Mouse (Mus musculus) MEL (cell line): ENCODE data around the gene Abcb1b. TPM values are rescaled to one million over a fixed set of nuclear protein-coding genes. Genes with fewer than 3 reads are reported as not detected.

Experiments
- DNase-seq: peaks from one replicate; pipeline ENCODE4 v3.0.0; 2011; ENCODE audit warnings: low read depth, low spot score
- H3K27ac ChIP-seq: 2 replicates; pipeline ENCODE4 v1.5.1; 2012; ENCODE audit warnings: low read depth, mild to moderate bottlenecking, control low read depth, low read length, moderate library complexity; ENCODE audit not compliant: control insufficient read depth
- H3K27me3 ChIP-seq, 2 experiments: fragments of 150-350 bp in 1 of 2; sonication (generic) in 1 of 2; 2 replicates each; pipeline ENCODE4 v1.6.1; 2012; ENCODE audit warnings: low read length in 2 of 2, mild to moderate bottlenecking in 2 of 2, improper control_type of control experiment in 1 of 2, moderate library complexity in 1 of 2; ENCODE audit not compliant: insufficient read depth in 2 of 2, control insufficient read depth in 1 of 2
- H3K36me3 ChIP-seq, 2 experiments: 2 replicates each; pipeline ENCODE4 v1.6.1; 2012 to 2014; ENCODE audit warnings: low read length in 2 of 2, improper control_type of control experiment in 1 of 2, inconsistent platforms in 1 of 2, mild to moderate bottlenecking in 1 of 2; ENCODE audit not compliant: insufficient read depth in 2 of 2, control insufficient read depth in 1 of 2
- H3K4me1 ChIP-seq, 2 experiments: fragments of 150-350 bp in 1 of 2; sonication (generic) in 1 of 2; 2 replicates each; pipeline ENCODE4 v1.6.1; 2012; ENCODE audit warnings: low read length in 2 of 2, improper control_type of control experiment in 1 of 2, mild to moderate bottlenecking in 1 of 2; ENCODE audit not compliant: insufficient read depth in 2 of 2, control insufficient read depth in 1 of 2
- H3K4me3 ChIP-seq, 2 experiments: fragments of 150-350 bp in 1 of 2; sonication (generic) in 1 of 2; 2 replicates each; pipeline ENCODE4 v1.5.1; 2012; ENCODE audit warnings: low read depth in 2 of 2, low read length in 2 of 2, mild to moderate bottlenecking in 2 of 2, moderate library complexity in 2 of 2, control low read depth in 1 of 2, improper control_type of control experiment in 1 of 2; ENCODE audit not compliant: control insufficient read depth in 1 of 2, insufficient read depth in 1 of 2
- H3K79me2 ChIP-seq: 2 replicates; pipeline ENCODE4 v1.6.1; 2012; ENCODE audit warnings: mild to moderate bottlenecking, low read length, moderate library complexity; ENCODE audit not compliant: control insufficient read depth, poor library complexity, insufficient read depth
- H3K9ac ChIP-seq: 2 replicates; pipeline ENCODE4 v1.6.1; 2012; ENCODE audit warnings: low read depth, mild to moderate bottlenecking, control low read depth, low read length, moderate library complexity; ENCODE audit not compliant: control insufficient read depth, poor library complexity, severe bottlenecking
- H3K9me3 ChIP-seq: fragments of 150-350 bp; sonication (generic); replicated peaks from 2 replicates; pipeline ENCODE4 v1.6.1; 2012; ENCODE audit warnings: mild to moderate bottlenecking, low read length, improper control_type of control experiment, moderate library complexity; ENCODE audit not compliant: insufficient read depth
- E2F4 ChIP-seq: IDR thresholded peaks from 2 replicates; pipeline ENCODE4 v1.6.1; 2011; ENCODE audit warnings: low read depth, low read length, improper control_type of control experiment, borderline replicate concordance
- EP300 ChIP-seq, 2 experiments: IDR thresholded peaks; 2 replicates each; pipeline ENCODE4 v1.6.1; 2011; ENCODE audit warnings: improper control_type of control experiment in 2 of 2, low read length in 2 of 2, low read depth in 1 of 2, mild to moderate bottlenecking in 1 of 2
- ETS1 ChIP-seq: IDR thresholded peaks from 2 replicates; pipeline ENCODE4 v1.6.1; 2012; ENCODE audit warnings: low read depth, mild to moderate bottlenecking, inconsistent platforms, low read length, improper control_type of control experiment, moderate library complexity
- GATA1 ChIP-seq: IDR thresholded peaks from 2 replicates; pipeline ENCODE4 v1.6.1; 2011; ENCODE audit warnings: low read depth, low read length, improper control_type of control experiment
- JUND ChIP-seq: IDR thresholded peaks from 2 replicates; pipeline ENCODE4 v1.6.1; 2011; ENCODE audit warnings: low read depth, mild to moderate bottlenecking, improper control_type of control experiment, low read length
- KAT2A ChIP-seq: conservative IDR thresholded peaks from 2 replicates; pipeline ENCODE4 v1.6.1; 2012; ENCODE audit warnings: low read depth, low read length, improper control_type of control experiment, inconsistent platforms
- MAFK ChIP-seq: IDR thresholded peaks from 2 replicates; pipeline ENCODE4 v1.6.1; 2011; ENCODE audit warnings: low read depth, mild to moderate bottlenecking, low read length, improper control_type of control experiment, borderline replicate concordance
- MAZ ChIP-seq: IDR thresholded peaks from 2 replicates; pipeline ENCODE4 v1.6.1; 2012; ENCODE audit warnings: low read depth, mild to moderate bottlenecking, inconsistent platforms, low read length, improper control_type of control experiment
- MEF2A ChIP-seq: IDR thresholded peaks from 2 replicates; pipeline ENCODE4 v1.6.1; 2014; ENCODE audit warnings: low read depth, mild to moderate bottlenecking, inconsistent platforms, low read length, improper control_type of control experiment; ENCODE audit not compliant: poor library complexity, insufficient replicate concordance, severe bottlenecking; ENCODE audit errors: extremely low read depth
- MYC ChIP-seq: IDR thresholded peaks from 2 replicates; pipeline ENCODE4 v1.6.1; 2011; ENCODE audit warnings: low read depth, mild to moderate bottlenecking, low read length, improper control_type of control experiment, moderate library complexity
- NRF1 ChIP-seq: IDR thresholded peaks from 2 replicates; pipeline ENCODE4 v1.6.1; 2014; ENCODE audit warnings: low read depth, mild to moderate bottlenecking, inconsistent platforms, low read length, improper control_type of control experiment, moderate library complexity; ENCODE audit not compliant: poor library complexity, insufficient read depth, severe bottlenecking
- POLR2A ChIP-seq, 2 experiments: IDR thresholded peaks; 2 replicates each; pipeline ENCODE4 v1.6.1; 2011 to 2012; ENCODE audit warnings: low read length in 2 of 2, mild to moderate bottlenecking in 2 of 2, control low read depth in 1 of 2, improper control_type of control experiment in 1 of 2, low read depth in 1 of 2, moderate library complexity in 1 of 2; ENCODE audit not compliant: control insufficient read depth in 1 of 2, insufficient read depth in 1 of 2, poor library complexity in 1 of 2
- POLR2AphosphoS2 ChIP-seq: IDR thresholded peaks from 2 replicates; pipeline ENCODE4 v1.6.1; 2011; ENCODE audit warnings: low read length, improper control_type of control experiment
- POLR2AphosphoS5 ChIP-seq: IDR thresholded peaks from 2 replicates; pipeline ENCODE4 v1.6.1; 2012; ENCODE audit warnings: low read depth, borderline replicate concordance, mild to moderate bottlenecking, inconsistent platforms, low read length, moderate library complexity, mixed read lengths
- RCOR1 ChIP-seq: IDR thresholded peaks from 2 replicates; pipeline ENCODE4 v1.6.1; 2012; ENCODE audit warnings: low read depth, mild to moderate bottlenecking, inconsistent platforms, low read length, improper control_type of control experiment
- TBP ChIP-seq: IDR thresholded peaks from 2 replicates; pipeline ENCODE4 v1.8.0; 2011; ENCODE audit warnings: low read depth, low read length, improper control_type of control experiment
- TCF12 ChIP-seq: IDR thresholded peaks from 2 replicates; pipeline ENCODE4 v1.6.1; 2014; ENCODE audit warnings: low read depth, mild to moderate bottlenecking, inconsistent platforms, low read length, improper control_type of control experiment, moderate library complexity
- UBTF ChIP-seq: IDR thresholded peaks from 2 replicates; pipeline ENCODE4 v1.6.1; 2012; ENCODE audit warnings: low read depth, mild to moderate bottlenecking, inconsistent platforms, low read length, improper control_type of control experiment, moderate library complexity, borderline replicate concordance; ENCODE audit not compliant: insufficient read depth
- USF1 ChIP-seq: IDR thresholded peaks from 2 replicates; pipeline ENCODE4 v1.6.1; 2014; ENCODE audit warnings: low read depth, mild to moderate bottlenecking, inconsistent platforms, low read length, improper control_type of control experiment, moderate library complexity
- ZC3H11A ChIP-seq: IDR thresholded peaks from 2 replicates; pipeline ENCODE4 v1.6.1; 2012; ENCODE audit warnings: low read depth, mild to moderate bottlenecking, inconsistent platforms, low read length, improper control_type of control experiment
- polyA plus RNA-seq, 2 experiments: library from polyadenylated mRNA; stranded (reverse) in 1 of 2; unstranded in 1 of 2; fragments of >175 nt in 1 of 2; fragments of >200 nt in 1 of 2; gene quantifications; 2 replicates each; pipeline versions ENCODE4 v1.2.1 to v1.2.4; 2012; ENCODE audit warnings: low replicate concordance in 2 of 2, low read depth in 1 of 2; ENCODE audit not compliant: insufficient read length in 2 of 2, insufficient read depth in 1 of 2, missing spikeins in 1 of 2
- total RNA-seq: library from RNA; depleted of rRNA; stranded (reverse); fragments of 300-350 nt; gene quantifications from 2 replicates; pipeline ENCODE4 v1.2.3, GENCODE M21; 2012

The Abcb1b gene
- total and polyA plus RNA-seq, 3 experiments: not detected

GRCm38 (mm10) chr5:8877086-8877485, 79.1 kb downstream of the Abcb1b start:
- no peak for DNase-seq
- H3K4me3 ChIP-seq: no peak overlapping the region
- no peak overlapping the region for H3K27ac ChIP-seq
- peaks cover 0 to 3% of the 10 kb centered on the region in 2 experiments; a peak in 1 of 4 replicates for H3K4me1 ChIP-seq
- H3K79me2 ChIP-seq: no peaks in the 10 kb centered on the region
- TF ChIP-seq KAT2A (no peak), NRF1 (no peak), TCF12 (no peak), MAFK (no peak), JUND (no peak), E2F4 (no peak), UBTF (no peak), MYC (no peak), POLR2AphosphoS5 (no peak)
- H3K9me3 ChIP-seq: no peaks in the 10 kb centered on the region
- H3K36me3 ChIP-seq: no peaks in the 10 kb centered on the region
- H3K27me3 ChIP-seq: no peaks in the 10 kb centered on the region
- H3K9ac ChIP-seq: no peak overlapping the region

- no peaks in the 10 kb centered on the region for H3K79me2 ChIP-seq
- H3K27ac ChIP-seq: no peak overlapping the region
- no peaks in the 10 kb centered on the region for H3K36me3 ChIP-seq
- no peaks in the 10 kb centered on the region for H3K9me3 ChIP-seq
- no peak overlapping the region for H3K9ac ChIP-seq
- H3K27me3 ChIP-seq: no peaks in the 10 kb centered on the region
- TF ChIP-seq GATA1: no peak
- TF ChIP-seq ETS1: no peak
- TF ChIP-seq MAZ: no peak
- H3K4me3 ChIP-seq: no peak overlapping the region
- DNase-seq: peak; percentile 36
- H3K4me1 ChIP-seq: peaks cover 0 to 3% of the 10 kb centered on the region in 2 experiments; a peak in 1 of 4 replicates
Observed at GRCm38 (mm10) chr5:8877800-8878199, 79.9 kb downstream of the Abcb1b start.

DNA sequence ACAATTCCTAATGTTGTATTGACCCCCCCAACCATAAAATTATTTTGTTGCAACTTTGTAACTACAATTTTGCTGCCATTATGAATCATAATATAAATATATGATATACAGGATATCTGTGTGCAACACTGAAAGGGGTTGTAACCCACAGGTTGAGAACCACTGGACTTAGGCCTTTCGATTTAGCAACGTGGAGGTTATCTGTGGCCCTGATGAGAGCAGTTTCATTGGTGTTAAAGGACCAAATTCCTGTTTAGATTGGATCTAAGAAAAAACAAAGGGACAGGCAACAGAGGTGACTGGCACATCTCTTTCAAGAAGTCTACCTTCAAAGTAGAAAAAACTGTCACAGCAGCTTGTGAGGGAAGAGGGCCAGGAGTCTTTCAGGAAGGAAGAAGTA, 87.9 kb downstream of the Abcb1b start:
- TF ChIP-seq EP300 (IDR thresholded peaks at IDR 0.05; ENCODE audit: low read depth in 1 of 2, low read length in 2 of 2) (no peak), ZC3H11A (no peak), KAT2A (no peak), MAFK (no peak), MEF2A (no peak), USF1 (no peak), MYC (no peak), ETS1 (no peak), RCOR1 (no peak), POLR2AphosphoS5 (no peak), TBP (no peak), POLR2A (IDR thresholded peaks at IDR 0.05; ENCODE audit: control insufficient read depth in 1 of 2, insufficient read depth in 1 of 2, low read depth in 1 of 2, low read length in 2 of 2, poor library complexity in 1 of 2) (no peak), POLR2AphosphoS2 (no peak)
- TF ChIP-seq, all 39 proteins: peak for 0

More for the DNA sequence above, 87.9 kb downstream of the Abcb1b start:
- Histone ChIP-seq H3K9me3 (no peaks in the 10 kb centered on the region), H3K9ac (no peak overlapping the region), H3K36me3 (no peaks in the 10 kb centered on the region), H3K4me3 (no peak overlapping the region), H3K4me1 (no peaks in the 10 kb centered on the region), H3K27ac (no peak overlapping the region), H3K79me2 (no peaks in the 10 kb centered on the region), H3K27me3 (no peaks in the 10 kb centered on the region)
- DNase-seq: no peak
